Mouse (Mus musculus) thymus, adult 2 months (tissue): ENCODE measurements around the gene Nup37.

ENCODE experiments used
- CTCF ChIP-seq: fragments of 200-500 bp; IDR thresholded peaks from 2 replicates; pipeline ENCODE4 v1.5.1; 2012; ENCODE audit warnings: mild to moderate bottlenecking, control low read depth, low read length, moderate library complexity, borderline replicate concordance; ENCODE audit not compliant: control insufficient read depth, poor library complexity, insufficient read depth; ENCODE audit errors: extremely low read depth
- POLR2A ChIP-seq: fragments of 200-500 bp; IDR thresholded peaks from 2 replicates; pipeline ENCODE4 v1.6.1; 2012; ENCODE audit warnings: mild to moderate bottlenecking, low read length, control low read depth, moderate library complexity; ENCODE audit not compliant: control insufficient read depth, poor library complexity, insufficient read depth; ENCODE audit errors: extremely low read depth

DNA sequence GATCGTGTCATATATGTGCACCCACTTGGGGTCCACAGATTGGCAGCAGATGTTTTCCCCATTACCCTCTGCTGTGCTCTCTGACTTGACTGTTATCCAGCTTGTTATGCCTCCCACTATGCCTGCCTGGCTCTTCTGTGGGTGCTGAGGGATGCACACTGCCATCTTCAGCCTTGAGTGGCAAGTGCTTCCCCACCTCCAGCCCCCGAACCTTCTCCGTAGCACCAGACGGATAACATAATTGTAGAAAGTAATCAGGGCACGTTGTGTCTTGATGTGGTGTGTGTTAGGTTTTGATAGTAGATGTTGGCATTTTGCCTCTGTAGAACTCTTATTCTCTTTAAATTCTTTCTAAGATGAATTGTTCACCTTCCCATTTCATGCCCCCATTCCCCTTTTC is 65.9 kb downstream of the Nup37 start:
- TF ChIP-seq CTCF: no peak
- TF ChIP-seq POLR2A: no peak
